In genomic region chr2:11778087-11778823, GRCm38 (mm10) we compare ENCODE assay signal across 8 mouse cellular contexts. TPM values are rescaled to one million over a fixed set of nuclear protein-coding genes. Genes with fewer than 3 reads are reported as not detected.
DNase-seq lines count a peak whose midpoint lies in the region; ATAC-seq lines count a peak whose summit lies in the region.

No protein-coding gene starts in this region.

- H3K4me1 ChIP-seq in hindbrain, embryonic 15.5 days (replicated peaks): peaks cover 44% of the 10 kb centered on the region

- H3K4me3 ChIP-seq in hindbrain, embryonic 15.5 days: peak overlapping the region; percentile 86

- no peaks in the 10 kb centered on the region for H3K27me3 ChIP-seq in hindbrain, embryonic 15.5 days

- peak overlapping the region; percentile 98 for H3K27ac ChIP-seq in hindbrain, embryonic 15.5 days (replicated peaks)

- H3K9me3 ChIP-seq in hindbrain, embryonic 15.5 days: no peaks in the 10 kb centered on the region

- peak; percentile 91 for ATAC-seq in hindbrain, embryonic 15.5 days (ENCODE audit: low FRiP score, low read depth)

- H3K36me3 ChIP-seq in hindbrain, embryonic 15.5 days: peaks cover 31% of the 10 kb centered on the region

- peak overlapping the region; percentile 84 for H3K4me2 ChIP-seq in hindbrain, embryonic 15.5 days

- peak overlapping the region; percentile 93 for H3K9ac ChIP-seq in hindbrain, embryonic 15.5 days

- peak; percentile 86 for DNase-seq in T-cell, adult 2 months (ENCODE audit: low spot score)
- peak; percentile 79 to 83 for DNase-seq in cerebellum, postnatal 36 days
- DNase-seq in frontal cortex, postnatal 36 days (ENCODE audit: low spot score in 2 of 2): peak; percentile 82 to 85
- peak; percentile 75 for DNase-seq in left cerebral cortex, adult 11 months (ENCODE audit: low spot score)
- DNase-seq in lung, postnatal 4 days: peak; percentile 89 to 90
- DNase-seq in retina, postnatal 7 days (ENCODE audit: low read depth, low spot score): peak; percentile 82
- peak; percentile 64 for DNase-seq in urinary bladder, adult 2 months (ENCODE audit: low spot score)

- under 1% methylated on average over 43 of the region's 43 CpGs for WGBS in hindbrain, embryonic 15.5 days

RNA-seq across cellular contexts. Expression of gene Ankrd16, which starts 0.6 kb away (rescaled TPM):
- 41.5 and 45.7 TPM in 2 replicates for polyA plus RNA-seq in hindbrain, embryonic 15.5 days (2015; fragmentation: Nextera tagmentation; extraction: Ambion mirVana)
- polyA plus RNA-seq in urinary bladder, adult 2 months (2012; rRNA removed): 94.4 and 122 TPM in 2 replicates

RNA-seq across cellular contexts. Expression of gene Fbh1, which starts 0.9 kb away (rescaled TPM):
- polyA plus RNA-seq in hindbrain, embryonic 15.5 days (2015; fragmentation: Nextera tagmentation; extraction: Ambion mirVana): 128 and 131 TPM in 2 replicates
- polyA plus RNA-seq in urinary bladder, adult 2 months (2012; rRNA removed): 63.5 and 65.1 TPM in 2 replicates

Comparison
In these comparisons a context has a peak if more than half of its experiments do, and no peak if none do; other contexts are left out.
1. Peak in every context shown above with its lines: DNase-seq, ATAC-seq, H3K4me3 ChIP-seq and H3K27ac ChIP-seq.